Mouse (Mus musculus) ovary, adult 2 months (tissue): Measurements from ENCODE around the gene Olfr1301. TPM values are rescaled to one million over a fixed set of nuclear protein-coding genes. Genes with fewer than 3 reads are reported as not detected.

ENCODE experiments used
- polyA plus RNA-seq: library from polyadenylated mRNA; depleted of rRNA; stranded (reverse); fragments of >200 nt; gene quantifications from 2 replicates; pipeline ENCODE4 v1.2.3, GENCODE M21; 2012; rRNA removed

Gene Olfr1301
- not detected in 2 replicates for polyA plus RNA-seq

DNA sequence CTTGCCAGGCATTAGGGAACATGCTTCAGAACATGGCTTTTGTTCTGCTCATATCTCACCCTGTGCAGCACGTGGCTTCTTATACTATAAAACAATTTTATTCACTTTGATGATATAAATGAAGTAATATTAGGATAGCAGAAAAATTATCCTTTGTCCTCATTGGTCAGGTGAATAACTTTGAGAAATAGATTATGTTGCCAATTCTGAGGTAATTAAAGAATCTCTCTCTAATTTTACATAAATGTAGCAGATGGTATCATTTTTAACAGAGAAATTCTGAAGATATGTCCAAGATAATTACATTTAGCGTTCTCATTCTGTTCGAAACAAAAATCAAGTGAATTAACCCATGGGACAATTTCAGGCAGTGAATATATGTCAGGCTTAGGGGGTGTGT is at the start of gene Olfr1301:
Gene Olfr1301 (plus strand): TSS at position 301 of the 400 bp plus-strand sequence.

GRCm38 (mm10) chr2:111777129-111777528 is 26.3 kb downstream of the Olfr1301 start, which contains the start of gene Olfr1302:
Olfr1302 (plus strand) TSS chr2:111777429.

Other genes starting within 250 kb of the Olfr1301 start
- gene Olfr1293-ps, start 225.8 kb upstream of the Olfr1301 start, polyA plus RNA-seq, result not detected in 2 replicates
- not detected in 2 replicates for gene Olfr1294, start 210.7 kb upstream of the Olfr1301 start, polyA plus RNA-seq
- gene Olfr1295, start 181.3 kb upstream of the Olfr1301 start, polyA plus RNA-seq, result not detected in 2 replicates
- not detected in 2 replicates for gene Olfr1297, start 124.5 kb upstream of the Olfr1301 start, polyA plus RNA-seq
- not detected in 2 replicates for gene Olfr1298, start 101.8 kb upstream of the Olfr1301 start, polyA plus RNA-seq
- not detected in 2 replicates for gene Olfr1299, start 89.6 kb upstream of the Olfr1301 start, polyA plus RNA-seq
- not detected in 2 replicates for gene Olfr1302, start 26.4 kb downstream of the Olfr1301 start, polyA plus RNA-seq
- gene Olfr1303, start 69.3 kb downstream of the Olfr1301 start, polyA plus RNA-seq, result not detected in 2 replicates
- gene Olfr1305, start 126.1 kb downstream of the Olfr1301 start, polyA plus RNA-seq, result not detected in 2 replicates
- not detected in 2 replicates for gene Olfr1306, start 165.3 kb downstream of the Olfr1301 start, polyA plus RNA-seq
- not detected in 2 replicates for gene Olfr1307, start 198.4 kb downstream of the Olfr1301 start, polyA plus RNA-seq
- gene Olfr1308, start 213.9 kb downstream of the Olfr1301 start, polyA plus RNA-seq, result not detected in 2 replicates
- gene Olfr1309, start 239.3 kb downstream of the Olfr1301 start, polyA plus RNA-seq, result not detected in 2 replicates